Mouse (Mus musculus) neural tube, embryonic 13.5 days (tissue): ENCODE results near the gene Cpeb3. TPM values are rescaled to one million over a fixed set of nuclear protein-coding genes. Genes with fewer than 3 reads are reported as not detected.
A peak's percentile ranks its signal among the peaks of the same experiment; 100 is the strongest.
"Not testable (repeated sequence)": the region's sequence is repeated elsewhere in the genome, so short reads cannot be mapped to it uniquely, and the experiment has no call there.

Source experiments
- ATAC-seq: fragments of 200-750 bp; cut with Nextera tagmentation; 2 replicates; pipeline ENCODE4 v1.8.0; 2017; ENCODE audit warnings: low read depth, mild to moderate bottlenecking, moderate TSS enrichment, moderate library complexity
- H3K27ac ChIP-seq: fragments of 300-500 bp; sonication (generic); replicated peaks from 2 replicates; pipeline ENCODE4 v1.5.1; 2015; ENCODE audit warnings: moderate library complexity, mild to moderate bottlenecking, inconsistent platforms
- H3K27me3 ChIP-seq: fragments of 300-500 bp; sonication (generic); 2 replicates; pipeline ENCODE4 v1.6.1; 2015; ENCODE audit warnings: mild to moderate bottlenecking, inconsistent platforms
- H3K36me3 ChIP-seq: fragments of 300-500 bp; sonication (generic); 2 replicates; pipeline ENCODE4 v1.6.1; 2015; ENCODE audit warnings: mild to moderate bottlenecking, inconsistent platforms
- H3K4me1 ChIP-seq: fragments of 300-500 bp; sonication (generic); replicated peaks from 2 replicates; pipeline ENCODE4 v1.6.1; 2015; ENCODE audit warnings: inconsistent platforms
- H3K4me2 ChIP-seq: fragments of 300-500 bp; sonication (generic); 2 replicates; pipeline ENCODE4 v1.6.1; 2015; ENCODE audit warnings: inconsistent platforms, mild to moderate bottlenecking, moderate library complexity
- H3K4me3 ChIP-seq: fragments of 300-500 bp; sonication (generic); 2 replicates; pipeline ENCODE4 v1.5.1; 2015; ENCODE audit warnings: mild to moderate bottlenecking, inconsistent platforms
- H3K9ac ChIP-seq: fragments of 300-500 bp; sonication (generic); 2 replicates; pipeline ENCODE4 v1.6.1; 2015; ENCODE audit warnings: moderate library complexity, mild to moderate bottlenecking, inconsistent platforms
- H3K9me3 ChIP-seq: fragments of 300-500 bp; sonication (generic); 2 replicates; pipeline ENCODE4 v1.6.1; 2016; ENCODE audit warnings: inconsistent platforms
- WGBS: fragments of 180-500 bp; shearing (Covaris S2); methylation state at CpG from one replicate; pipeline ENCODE4 v1.1.7; 2015; 5-methylcytosine and 5-hydroxymethylcytosine counted together
- polyA plus RNA-seq: library from polyadenylated mRNA; unstranded; fragments of >200 nt; fragmentation: Nextera tagmentation; extraction: Ambion mirVana; gene quantifications from 2 replicates; pipeline ENCODE4 v1.2.1, GENCODE M21; 2015

The Cpeb3 gene
- polyA plus RNA-seq, 1 experiment from 2014 or later = 11.2 TPM

GRCm38 (mm10) chr19:37173331-37174115 lies 34.9 kb downstream of the Cpeb3 start:
- WGBS = 27% methylated on average over 20 of the region's 20 CpGs

GRCm38 (mm10) chr19:37172566-37173130 lies 35.8 kb downstream of the Cpeb3 start:
- H3K9ac ChIP-seq = peak overlapping the region; percentile 86
- H3K9me3 ChIP-seq = no peaks in the 10 kb centered on the region
- peaks cover 42% of the 10 kb centered on the region for H3K4me1 ChIP-seq
- H3K4me2 ChIP-seq = peak overlapping the region; percentile 82
- ATAC-seq = no peak
- peak overlapping the region; percentile 59 for H3K4me3 ChIP-seq
- H3K27me3 ChIP-seq = no peaks in the 10 kb centered on the region; the same call in 1 of the 2 replicates
- H3K27ac ChIP-seq = no peak overlapping the region
- 74% methylated on average over 11 of the region's 11 CpGs for WGBS
- 0 out of 2 replicates have a peak, but pooled peaks cover 3% of the 10 kb centered on the region for H3K36me3 ChIP-seq

More at GRCm38 (mm10) chr19:37173331-37174115, 34.9 kb downstream of the Cpeb3 start:
- Histone ChIP-seq H3K36me3 (0 out of 2 replicates have a peak, but pooled peaks cover 3% of the 10 kb centered on the region), H3K27me3 (no peaks in the 10 kb centered on the region; the same call in 1 of the 2 replicates), H3K27ac (peak overlapping the region; percentile 92), H3K4me3 (peak overlapping the region; percentile 59), H3K9me3 (no peaks in the 10 kb centered on the region), H3K4me1 (peaks cover 47% of the 10 kb centered on the region), H3K4me2 (peak overlapping the region; percentile 82), H3K9ac (peak overlapping the region; percentile 86)
- no peak; the same call in 1 of the 2 replicates for ATAC-seq

GRCm38 (mm10) chr19:37172096-37172495 lies 36.3 kb downstream of the Cpeb3 start:
- no peak for ATAC-seq
- no peaks in the 10 kb centered on the region; the same call in 1 of the 2 replicates for H3K27me3 ChIP-seq
- peak overlapping the region; percentile 59 for H3K4me3 ChIP-seq
- WGBS = 46% methylated on average over 1 of the region's 1 CpGs
- peaks cover 41% of the 10 kb centered on the region for H3K4me1 ChIP-seq
- H3K27ac ChIP-seq = no peak overlapping the region
- no peaks in the 10 kb centered on the region for H3K9me3 ChIP-seq
- peak overlapping the region; percentile 86 for H3K9ac ChIP-seq
- H3K36me3 ChIP-seq = 0 out of 2 replicates have a peak, but pooled peaks cover 3% of the 10 kb centered on the region
- peak overlapping the region; percentile 82 for H3K4me2 ChIP-seq

- Histone ChIP-seq H3K4me3 (no peak overlapping the region), H3K27ac (no peak overlapping the region), H3K9ac (no peak overlapping the region), H3K4me1 (no peaks in the 10 kb centered on the region), H3K4me2 (no peak overlapping the region), H3K36me3 (no peaks in the 10 kb centered on the region), H3K9me3 (no peaks in the 10 kb centered on the region), H3K27me3 (no peaks in the 10 kb centered on the region)
- 85% methylated on average over 5 of the region's 5 CpGs for WGBS
- no peak for ATAC-seq
These were observed 51.5 kb downstream of the Cpeb3 start for GRCm38 (mm10) chr19:37156770-37157336.

GRCm38 (mm10) chr19:37156040-37156439 lies 52.4 kb downstream of the Cpeb3 start:
- Histone ChIP-seq H3K4me1 (no peaks in the 10 kb centered on the region), H3K4me3 (no peak overlapping the region), H3K27ac (no peak overlapping the region), H3K4me2 (no peak overlapping the region), H3K36me3 (no peaks in the 10 kb centered on the region), H3K9me3 (no peaks in the 10 kb centered on the region), H3K9ac (no peak overlapping the region), H3K27me3 (no peaks in the 10 kb centered on the region)
- no peak for ATAC-seq
- WGBS = 91% methylated on average over 4 of the region's 4 CpGs

- H3K4me2 ChIP-seq = no peak overlapping the region
- H3K27me3 ChIP-seq = no peaks in the 10 kb centered on the region
- no peak overlapping the region for H3K9ac ChIP-seq
- H3K9me3 ChIP-seq = no peaks in the 10 kb centered on the region
- 0 out of 2 replicates have a peak, but pooled peaks cover 4% of the 10 kb centered on the region for H3K4me1 ChIP-seq
- H3K4me3 ChIP-seq = no peak overlapping the region
- H3K27ac ChIP-seq = no peak overlapping the region
- ATAC-seq = no peak
- no peaks in the 10 kb centered on the region for H3K36me3 ChIP-seq
- WGBS = 75% methylated on average over 4 of the region's 4 CpGs
These were observed 61.3 kb downstream of the Cpeb3 start for GRCm38 (mm10) chr19:37147145-37147544.

- WGBS = 81% methylated on average over 1 of the region's 1 CpGs
- Histone ChIP-seq H3K4me1 (0 out of 2 replicates have a peak, but pooled peaks cover 4% of the 10 kb centered on the region), H3K27ac (no peak overlapping the region), H3K36me3 (no peaks in the 10 kb centered on the region), H3K9me3 (no peaks in the 10 kb centered on the region), H3K4me3 (no peak overlapping the region), H3K9ac (no peak overlapping the region), H3K27me3 (no peaks in the 10 kb centered on the region), H3K4me2 (no peak overlapping the region)
- ATAC-seq = no peak
These were observed 62.6 kb downstream of the Cpeb3 start for GRCm38 (mm10) chr19:37145846-37146245.

- Histone ChIP-seq H3K36me3 (no peaks in the 10 kb centered on the region), H3K27ac (no peak overlapping the region), H3K9me3 (no peaks in the 10 kb centered on the region), H3K4me1 (0 out of 2 replicates have a peak, but pooled peaks cover 3% of the 10 kb centered on the region), H3K4me2 (no peak overlapping the region), H3K9ac (no peak overlapping the region), H3K27me3 (no peaks in the 10 kb centered on the region), H3K4me3 (no peak overlapping the region)
- WGBS = 94% methylated on average over 5 of the region's 5 CpGs
- no peak for ATAC-seq
These were observed 63.0 kb downstream of the Cpeb3 start for GRCm38 (mm10) chr19:37145401-37145800.

- no peak overlapping the region for H3K9ac ChIP-seq
- H3K4me3 ChIP-seq = no peak overlapping the region
- H3K27ac ChIP-seq = no peak overlapping the region
- H3K4me2 ChIP-seq = no peak overlapping the region
- no peaks in the 10 kb centered on the region for H3K27me3 ChIP-seq
- no peaks in the 10 kb centered on the region for H3K36me3 ChIP-seq
- no peaks in the 10 kb centered on the region for H3K9me3 ChIP-seq
- H3K4me1 ChIP-seq = no peaks in the 10 kb centered on the region
- WGBS = 81% methylated on average over 4 of the region's 4 CpGs
- no peak for ATAC-seq
These were observed 66.8 kb downstream of the Cpeb3 start for GRCm38 (mm10) chr19:37141623-37142022.

GRCm38 (mm10) chr19:37137133-37137532 lies 71.3 kb downstream of the Cpeb3 start:
- Histone ChIP-seq H3K27me3 (no peaks in the 10 kb centered on the region), H3K4me2 (no peak overlapping the region), H3K4me3 (no peak overlapping the region), H3K36me3 (no peaks in the 10 kb centered on the region), H3K9me3 (no peaks in the 10 kb centered on the region), H3K9ac (no peak overlapping the region), H3K4me1 (no peaks in the 10 kb centered on the region), H3K27ac (no peak overlapping the region)
- 50% methylated on average over 2 of the region's 2 CpGs for WGBS
- no peak for ATAC-seq

- not testable (repeated sequence) for ATAC-seq, H3K9me3 ChIP-seq, H3K4me3 ChIP-seq, H3K4me1 ChIP-seq, H3K9ac ChIP-seq, H3K27ac ChIP-seq, H3K27me3 ChIP-seq, H3K36me3 ChIP-seq, H3K4me2 ChIP-seq
- 96% methylated on average over 2 of the region's 2 CpGs for WGBS
These were observed 72.9 kb downstream of the Cpeb3 start for GRCm38 (mm10) chr19:37135459-37135858.

- Histone ChIP-seq H3K36me3 (no peaks in the 10 kb centered on the region), H3K4me3 (no peak overlapping the region), H3K9me3 (no peaks in the 10 kb centered on the region), H3K27me3 (no peaks in the 10 kb centered on the region), H3K4me2 (no peak overlapping the region), H3K4me1 (no peaks in the 10 kb centered on the region), H3K27ac (no peak overlapping the region), H3K9ac (no peak overlapping the region)
- ATAC-seq = no peak
- WGBS = 93% methylated on average over 4 of the region's 4 CpGs
These were observed 74.7 kb downstream of the Cpeb3 start for GRCm38 (mm10) chr19:37133666-37134065.
